Comparison of ENCODE assay signal across 7 mouse cellular contexts in the genomic region with DNA sequence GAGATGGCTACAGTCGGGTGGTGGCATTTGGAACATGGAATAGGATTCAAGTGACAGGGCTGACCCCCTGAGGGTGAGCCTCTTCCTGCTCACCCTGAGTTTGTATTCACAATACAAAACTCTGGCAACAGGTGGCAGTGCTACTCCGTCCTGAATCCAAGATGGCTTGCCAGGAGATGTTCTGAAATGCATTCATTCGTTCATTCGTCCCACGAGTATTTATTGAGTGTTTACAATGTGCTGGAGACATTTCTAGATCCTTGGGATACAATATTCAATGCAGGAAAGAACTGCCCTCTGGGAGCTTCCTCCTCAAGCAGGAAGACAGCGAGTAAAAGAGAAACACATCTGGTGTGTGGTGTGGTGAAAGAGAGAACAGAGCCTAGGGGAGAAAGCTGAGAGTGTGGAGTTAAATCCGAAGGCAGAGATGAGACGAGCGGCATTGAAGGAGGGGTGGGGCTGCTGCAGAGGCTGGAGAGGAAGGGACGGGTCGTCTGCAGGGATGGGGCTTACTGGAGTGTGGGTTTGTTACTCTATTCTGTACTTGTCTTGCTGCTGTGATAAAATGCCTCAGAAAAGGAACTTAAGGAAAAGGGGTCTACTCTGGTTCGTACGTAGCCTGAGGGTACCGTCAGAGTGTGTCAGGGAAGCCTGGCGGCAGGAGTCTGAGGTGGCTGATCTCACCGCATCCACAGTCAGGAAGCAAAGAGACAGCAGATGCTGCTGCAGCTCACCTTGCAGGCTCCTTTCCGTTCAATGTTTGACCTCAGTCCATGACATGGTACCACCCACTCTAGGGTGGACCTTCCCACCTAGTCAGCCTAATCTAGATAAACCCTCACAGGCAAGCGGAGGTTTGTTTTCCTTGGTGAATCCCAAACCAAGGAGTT.
A peak's percentile ranks its signal among the peaks of the same experiment; 100 is the strongest.
DNase-seq lines count a peak whose midpoint lies in the region; ATAC-seq lines count a peak whose summit lies in the region.

No protein-coding gene starts in this region.

- WGBS in midbrain, embryonic 10.5 days, result 50% methylated on average over 18 of the region's 18 CpGs
- 49% methylated on average over 18 of the region's 18 CpGs for WGBS in midbrain, embryonic 15.5 days
- 14% methylated on average over 18 of the region's 18 CpGs for WGBS in embryonic facial prominence, embryonic 15.5 days

- H3K9me3 ChIP-seq in midbrain, embryonic 10.5 days (replicated peaks), result no peaks in the 10 kb centered on the region
- H3K9me3 ChIP-seq in midbrain, embryonic 15.5 days, result no peaks in the 10 kb centered on the region
- H3K9me3 ChIP-seq in embryonic facial prominence, embryonic 15.5 days (replicated peaks), result no peaks in the 10 kb centered on the region
- H3K9me3 ChIP-seq in megakaryocyte, embryonic 14.5 days, result no peaks in the 10 kb centered on the region

- H3K27ac ChIP-seq in midbrain, embryonic 10.5 days (replicated peaks), result peak overlapping the region; percentile 55; the same call in 1 of the 2 replicates
- no peak overlapping the region for H3K27ac ChIP-seq in midbrain, embryonic 15.5 days
- H3K27ac ChIP-seq in embryonic facial prominence, embryonic 15.5 days (replicated peaks), result peak overlapping the region; percentile 67

- no peaks in the 10 kb centered on the region for H3K27me3 ChIP-seq in midbrain, embryonic 10.5 days (ENCODE audit: low read depth, poor library complexity, severe bottlenecking)
- H3K27me3 ChIP-seq in midbrain, embryonic 15.5 days (replicated peaks), result no peaks in the 10 kb centered on the region
- no peaks in the 10 kb centered on the region for H3K27me3 ChIP-seq in embryonic facial prominence, embryonic 15.5 days
- peaks cover 14% of the 10 kb centered on the region for H3K27me3 ChIP-seq in megakaryocyte, embryonic 14.5 days (replicated peaks)

- H3K4me2 ChIP-seq in midbrain, embryonic 15.5 days, result no peak overlapping the region
- peak overlapping the region; percentile 27 for H3K4me2 ChIP-seq in embryonic facial prominence, embryonic 15.5 days (replicated peaks)

- no peak overlapping the region for H3K9ac ChIP-seq in midbrain, embryonic 15.5 days
- no peak overlapping the region for H3K9ac ChIP-seq in embryonic facial prominence, embryonic 15.5 days

- ATAC-seq in midbrain, embryonic 15.5 days (replicated peaks), result no peak
- ATAC-seq in embryonic facial prominence, embryonic 15.5 days (ENCODE audit: insufficient number of reproducible peaks, low FRiP score, low TSS enrichment, low read depth), result 0 out of 2 replicates have a peak, but pooled peaks have one; percentile 31

- no peak overlapping the region for H3K4me3 ChIP-seq in midbrain, embryonic 10.5 days
- no peak overlapping the region for H3K4me3 ChIP-seq in midbrain, embryonic 15.5 days
- H3K4me3 ChIP-seq in embryonic facial prominence, embryonic 15.5 days (replicated peaks), result no peak overlapping the region; the same call in 1 of the 2 replicates
- peak overlapping the region; percentile 85 for H3K4me3 ChIP-seq in megakaryocyte, embryonic 14.5 days (replicated peaks)

- peaks cover 20% of the 10 kb centered on the region for H3K4me1 ChIP-seq in midbrain, embryonic 10.5 days
- no peaks in the 10 kb centered on the region for H3K4me1 ChIP-seq in midbrain, embryonic 15.5 days
- H3K4me1 ChIP-seq in embryonic facial prominence, embryonic 15.5 days, result peaks cover 27% of the 10 kb centered on the region
- H3K4me1 ChIP-seq in megakaryocyte, embryonic 14.5 days, result peaks cover 85% of the 10 kb centered on the region

- no peak for DNase-seq in midbrain, embryonic 10.5 days (ENCODE audit: low spot score)
- peak; percentile 72 for DNase-seq in R1 (ENCODE audit: low read depth, low spot score)
- DNase-seq in kidney, postnatal 25 days, result peak; percentile 61 to 72
- DNase-seq in gastrocnemius, adult 8-10 months (ENCODE audit: low spot score in 2 of 2), result no peak

- H3K36me3 ChIP-seq in midbrain, embryonic 10.5 days, result no peaks in the 10 kb centered on the region
- H3K36me3 ChIP-seq in midbrain, embryonic 15.5 days (replicated peaks), result no peaks in the 10 kb centered on the region
- H3K36me3 ChIP-seq in embryonic facial prominence, embryonic 15.5 days, result no peaks in the 10 kb centered on the region
- H3K36me3 ChIP-seq in megakaryocyte, embryonic 14.5 days (replicated peaks; ENCODE audit: low read length), result no peaks in the 10 kb centered on the region

Comparison
In these comparisons a context has a peak if more than half of its experiments do, and no peak if none do; other contexts are left out.
1. DNase-seq: peak in R1 (single experiment) and kidney, postnatal 25 days (2 of 2); none in midbrain, embryonic 10.5 days (single experiment) and gastrocnemius, adult 8-10 months (0 of 2).